Mouse (Mus musculus) layer of hippocampus, postnatal 14 days (tissue): Measurements from ENCODE around the gene Esp24. TPM values are rescaled to one million over a fixed set of nuclear protein-coding genes. Genes with fewer than 3 reads are reported as not detected.
"Not testable (repeated sequence)": the region's sequence is repeated elsewhere in the genome, so short reads cannot be mapped to it uniquely, and the experiment has no call there.

ENCODE experiments used
- DNase-seq, 2 experiments: peaks; one replicate each; pipeline ENCODE4 v3.0.0; 2021 to 2022; ENCODE audit warnings: low spot score in 2 of 2, mixed read lengths in 1 of 2
- long read RNA-seq, 2 experiments: library from polyadenylated mRNA; stranded (forward); transcript quantifications; one replicate each; pipeline ENCODE4 v2.0.0; 2021
- total RNA-seq, 2 experiments: library from RNA; stranded (reverse); gene quantifications; 2 replicates each; pipeline ENCODE4 v1.2.3; 2021

Gene Esp24
- total RNA-seq: not detected
- long read RNA-seq, experiment 1: 0 reads
- long read RNA-seq, experiment 2: 0 reads

DNA sequence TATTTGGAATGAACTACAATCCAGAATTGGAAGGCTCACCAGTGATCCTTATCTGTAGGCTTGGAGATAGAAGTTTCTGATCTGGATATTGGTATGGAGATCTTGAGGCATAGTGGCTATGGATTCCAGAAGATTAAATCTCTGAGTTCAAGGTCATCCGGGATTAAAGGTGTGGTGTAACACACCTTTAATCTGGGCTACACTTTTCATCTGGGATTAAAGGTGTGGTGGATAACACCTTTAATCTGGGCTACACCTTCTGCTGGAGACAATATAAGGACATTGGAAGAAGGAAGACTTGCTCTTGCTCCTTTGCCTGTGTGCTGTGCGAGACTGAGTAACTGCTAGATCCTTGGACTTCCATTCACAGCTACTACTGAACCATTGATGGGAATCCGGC, at the start of gene Esp24:
Gene Esp24 (plus strand): TSS at position 301 of the 400 bp plus-strand sequence.
- DNase-seq: not testable (repeated sequence)

DNA sequence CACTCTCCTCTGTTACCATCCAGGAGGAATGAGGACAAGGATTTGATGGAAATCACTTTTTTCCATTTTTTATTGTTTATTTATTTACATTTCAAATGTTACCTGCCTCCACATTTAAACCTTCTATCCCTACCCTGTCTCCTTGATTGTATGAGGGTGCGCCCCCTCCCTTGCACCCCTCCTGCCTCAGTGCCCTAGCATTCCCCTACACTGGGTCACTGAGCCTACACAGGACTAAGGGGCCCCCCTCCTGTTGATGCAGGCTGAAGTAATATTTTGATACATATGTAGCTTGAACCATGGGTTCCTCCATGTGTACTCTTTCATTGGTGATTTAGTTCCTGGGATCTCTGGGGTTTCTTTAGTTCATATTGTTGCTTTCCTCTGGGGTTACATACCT, 26.6 kb upstream of the Esp24 start:
- DNase-seq: no peak

DNA sequence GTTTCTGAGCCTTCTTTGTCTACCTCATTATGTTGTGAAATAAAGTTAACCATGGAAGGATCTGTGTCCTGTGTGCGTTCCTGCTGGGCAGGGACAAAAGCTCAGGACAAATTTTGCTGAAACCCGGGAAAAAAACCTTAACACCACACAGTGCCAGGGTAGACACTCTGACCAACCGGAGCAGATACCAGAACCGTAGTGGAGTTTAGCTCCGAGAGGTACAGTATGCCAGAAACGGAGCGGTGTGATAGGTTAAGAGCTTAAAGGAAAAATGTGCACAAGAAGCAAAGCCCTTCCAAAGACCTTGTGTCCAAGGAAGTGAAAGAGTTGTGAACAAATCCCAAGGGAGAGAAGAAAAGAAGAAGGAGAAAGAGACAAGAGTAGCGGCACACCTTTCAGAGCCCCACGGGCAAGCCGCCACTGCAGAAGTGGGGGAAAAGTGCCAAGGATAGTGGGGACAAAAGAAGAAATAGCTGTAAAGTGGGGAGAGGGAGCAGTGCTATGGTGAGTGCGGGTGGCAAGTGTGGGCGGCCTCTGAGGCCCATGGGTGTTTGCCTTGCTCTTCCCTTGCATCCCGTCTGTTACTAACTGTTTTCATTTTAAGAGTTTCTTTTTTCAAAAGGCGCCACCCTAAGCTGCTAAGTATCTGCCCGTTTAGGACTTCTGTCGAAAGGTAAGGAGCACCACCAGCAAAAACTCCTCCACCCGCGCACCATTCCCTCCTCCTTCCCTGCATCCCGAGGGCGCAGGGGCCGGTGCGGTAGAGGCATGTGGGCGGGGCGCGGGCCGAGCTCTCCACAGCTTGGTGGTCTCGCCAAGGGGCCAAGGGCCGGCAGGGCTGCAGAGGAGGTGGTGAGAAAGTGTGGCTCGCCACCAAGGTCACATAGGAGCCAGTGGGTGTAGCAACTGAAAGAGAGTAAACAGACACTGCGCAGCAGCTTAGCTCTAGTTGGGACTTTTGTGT, 25.5 kb upstream of the Esp24 start:
- no peak for DNase-seq

DNA sequence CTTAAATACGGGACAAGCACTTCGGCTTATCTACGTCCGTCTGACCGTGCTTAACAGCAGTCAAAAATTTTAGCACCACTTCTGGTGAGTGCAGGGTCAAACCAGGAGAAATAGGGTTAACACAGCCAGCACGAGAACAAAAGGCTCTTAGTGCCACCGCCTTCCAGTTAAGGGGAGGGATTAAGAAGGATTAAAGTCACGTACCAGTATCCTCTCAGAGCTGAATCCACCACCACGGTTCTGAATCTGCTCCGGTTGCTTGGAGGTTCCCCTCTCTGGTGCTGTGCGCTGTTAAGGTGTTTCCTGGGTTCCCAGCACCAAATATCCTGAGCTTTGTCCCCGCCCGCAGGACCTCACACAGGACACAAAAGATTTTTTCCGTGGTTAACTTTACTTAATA, 19.3 kb upstream of the Esp24 start:
- DNase-seq: no peak

DNA sequence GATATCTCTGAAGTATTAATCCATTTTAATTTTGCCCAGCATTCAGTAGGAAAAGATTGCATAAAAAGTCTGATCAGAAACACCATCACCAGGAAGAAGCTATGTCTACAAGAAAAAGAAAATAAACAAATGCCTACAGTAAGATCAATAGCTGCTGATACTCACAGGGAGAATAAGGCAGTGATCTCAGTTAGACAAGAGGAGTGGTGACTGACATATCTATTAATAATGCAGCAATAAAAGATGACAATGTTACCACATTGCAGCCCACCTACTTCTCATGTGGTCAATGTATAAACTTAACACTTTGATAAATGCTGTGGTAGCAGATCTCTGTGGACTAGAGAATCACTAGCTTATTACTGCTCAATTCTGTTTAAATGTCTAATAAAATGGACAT, 6.7 kb downstream of the Esp24 start, which contains the start of gene Gm21903:
Gene Gm21903 (minus strand): TSS at position 101 of the 400 bp plus-strand sequence.
- DNase-seq: no peak

DNA sequence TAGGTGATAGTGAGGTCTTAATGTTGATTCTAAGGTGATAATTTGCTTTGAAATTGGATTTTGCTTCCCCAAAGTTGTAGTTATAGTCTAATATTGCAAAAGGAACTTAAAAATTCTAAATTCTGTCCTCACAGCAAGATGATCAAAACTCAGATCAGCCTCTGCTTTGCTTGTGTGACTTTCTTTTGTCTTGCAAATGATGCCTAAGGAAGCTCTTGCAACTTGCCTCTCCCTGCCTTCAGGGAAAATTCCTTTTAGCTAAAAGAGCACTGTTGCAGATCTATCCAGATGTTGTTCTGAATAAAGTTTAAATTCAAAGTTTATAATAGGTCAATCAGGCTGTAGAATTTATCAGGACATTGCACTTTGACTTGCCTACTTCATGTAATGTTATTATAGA, 27.1 kb downstream of the Esp24 start:
- DNase-seq: no peak

DNA sequence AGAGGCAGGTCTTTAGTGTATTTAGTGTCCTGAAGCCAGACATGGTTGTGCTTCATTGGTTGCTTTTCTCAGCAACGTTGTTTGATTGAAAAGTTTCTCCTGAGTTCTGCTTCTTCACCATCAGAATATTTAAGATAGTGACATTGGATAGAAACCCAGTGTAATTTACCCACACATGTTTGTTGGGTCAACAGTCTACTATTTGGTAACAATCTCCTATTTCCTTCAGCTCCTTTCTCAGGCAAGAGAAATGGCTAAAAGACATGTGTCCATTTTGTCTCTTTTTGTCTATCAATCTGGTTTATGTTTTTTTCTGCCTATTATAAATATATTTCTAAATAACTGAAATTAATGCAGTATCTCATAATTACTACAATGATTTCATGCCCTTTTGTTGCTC, 40.4 kb downstream of the Esp24 start, which contains the start of gene Esp23:
Gene Esp23 (minus strand): TSS at position 101 of the 400 bp plus-strand sequence.
- no peak for DNase-seq

Other genes with a start within 250 kb of the Esp24 start
- gene Gm21903, start 6.6 kb downstream of the Esp24 start, total RNA-seq: not detected
- not detected for gene Esp23, start 40.3 kb downstream of the Esp24 start, total RNA-seq
- not detected for gene Esp22, start 58.6 kb downstream of the Esp24 start, total RNA-seq